Mouse (Mus musculus) effector memory CD4-positive, alpha-beta T cell, adult 5 months (primary cell): ENCODE results near the gene Braf. TPM values are rescaled to one million over a fixed set of nuclear protein-coding genes. Genes with fewer than 3 reads are reported as not detected.

ENCODE experiments used
- polyA plus RNA-seq: library from polyadenylated mRNA; unstranded; fragments of 100-300 nt; shearing (Covaris generic); gene quantifications from one replicate; pipeline ENCODE4 v1.2.1, GENCODE M21; 2017

Gene Braf
- polyA plus RNA-seq: 36.1 TPM

GRCm38 (mm10) chr6:39724866-39725711, at the start of gene Braf:
Braf (minus strand) TSS chr6:39725463.

GRCm38 (mm10) chr6:39592401-39593214, 132.7 kb downstream of the Braf start, which contains the start of gene Ndufb2:
Ndufb2 (plus strand) TSS chr6:39592574.

GRCm38 (mm10) chr6:39585517-39585916, 139.7 kb downstream of the Braf start, which contains the start of gene Gm42420:
Gm42420 (plus strand) TSS chr6:39585753.

GRCm38 (mm10) chr6:39573791-39574554, 151.3 kb downstream of the Braf start, which contains the start of gene Adck2:
Adck2 (plus strand) TSS chr6:39573873.

GRCm38 (mm10) chr6:39557723-39558261, 167.5 kb downstream of the Braf start, which contains the start of gene Dennd2a:
Dennd2a (minus strand) TSS chr6:39557867.

Other genes with a start within 250 kb of the Braf start
- not detected for gene Dennd2a, start 167.6 kb downstream of the Braf start, polyA plus RNA-seq
- 40.0 TPM for gene Adck2, start 151.6 kb downstream of the Braf start, polyA plus RNA-seq
- gene Gm42420, start 139.7 kb downstream of the Braf start, polyA plus RNA-seq: not detected
- 95.5 TPM for gene Ndufb2, start 132.9 kb downstream of the Braf start, polyA plus RNA-seq
- gene Mrps33, start 85.5 kb upstream of the Braf start, polyA plus RNA-seq: 63.4 TPM
- gene Tmem178b, start 147.8 kb upstream of the Braf start, polyA plus RNA-seq: not detected